Mouse (Mus musculus) gastrocnemius, postnatal 10 days (tissue): ENCODE results near the gene Gm28576. TPM values are rescaled to one million over a fixed set of nuclear protein-coding genes. Genes with fewer than 3 reads are reported as not detected.
"Not testable (repeated sequence)": the region's sequence is repeated elsewhere in the genome, so short reads cannot be mapped to it uniquely, and the experiment has no call there.

Source experiments
- DNase-seq: peaks from one replicate; pipeline ENCODE4 v3.0.0; 2021; ENCODE audit warnings: mixed read lengths
- long read RNA-seq, 2 experiments: library from polyadenylated mRNA; stranded (forward); transcript quantifications; one replicate each; pipeline ENCODE4 v2.0.0; 2021
- total RNA-seq, 2 experiments: library from RNA; stranded (reverse); gene quantifications; 2 replicates each; pipeline ENCODE4 v1.2.3; 2021

The Gm28576 gene
- total RNA-seq = not detected
- long read RNA-seq, experiment 1 = 0 reads
- long read RNA-seq, experiment 2 = 0 reads

GRCm38 (mm10) chrY:7722641-7723040 is at the start of gene Gm28576:
TSS of gene Gm28576 (plus strand) at chrY:7722941.
- DNase-seq = not testable (repeated sequence)

Other genes starting within 250 kb of the Gm28576 start
- gene Gm20826, start 84.5 kb upstream of the Gm28576 start, total RNA-seq = under 1 TPM in 1 of 2 experiments, not detected in 1; 0.07 TPM